Mouse (Mus musculus) ES-Bruce4 (cell line): ENCODE data around the gene Utp11. TPM values are rescaled to one million over a fixed set of nuclear protein-coding genes. Genes with fewer than 3 reads are reported as not detected.
"Not testable (repeated sequence)": the region's sequence is repeated elsewhere in the genome, so short reads cannot be mapped to it uniquely, and the experiment has no call there.

Experiments used
- H3K27ac ChIP-seq: 2 replicates; pipeline ENCODE4 v1.5.1; 2012; ENCODE audit warnings: low read length, inconsistent platforms; ENCODE audit not compliant: insufficient read depth
- H3K27me3 ChIP-seq: 2 replicates; pipeline ENCODE4 v1.6.1; 2012; ENCODE audit warnings: mild to moderate bottlenecking, low read length, inconsistent platforms; ENCODE audit not compliant: control insufficient read depth, poor library complexity, insufficient read depth, severe bottlenecking
- H3K36me3 ChIP-seq: 2 replicates; pipeline ENCODE4 v1.6.1; 2012; ENCODE audit warnings: inconsistent platforms, mild to moderate bottlenecking, low read length, moderate library complexity; ENCODE audit not compliant: control insufficient read depth, poor library complexity, insufficient read depth, severe bottlenecking
- H3K4me1 ChIP-seq: one replicate; pipeline ENCODE4 v1.8.1; 2011; ENCODE audit warnings: low read length; ENCODE audit not compliant: control insufficient read depth, insufficient read depth
- H3K4me3 ChIP-seq: 2 replicates; pipeline ENCODE4 v1.5.1; 2011; ENCODE audit warnings: low read depth, mild to moderate bottlenecking, low read length
- H3K9ac ChIP-seq: 2 replicates; pipeline ENCODE4 v1.6.1; 2012; ENCODE audit warnings: low read depth, mild to moderate bottlenecking, inconsistent platforms; ENCODE audit not compliant: poor library complexity, severe bottlenecking
- H3K9me3 ChIP-seq: replicated peaks from 2 replicates; pipeline ENCODE4 v1.6.1; 2012; ENCODE audit warnings: mild to moderate bottlenecking, low read length, inconsistent platforms; ENCODE audit not compliant: control insufficient read depth, poor library complexity, insufficient read depth, severe bottlenecking
- CTCF ChIP-seq: IDR thresholded peaks from one replicate; pipeline ENCODE4 v1.8.1; 2011; ENCODE audit warnings: low read depth, low read length
- EP300 ChIP-seq: IDR thresholded peaks from 2 replicates; pipeline ENCODE4 v1.6.1; 2011; ENCODE audit warnings: low read depth, low read length; ENCODE audit not compliant: insufficient read depth
- POLR2A ChIP-seq: IDR thresholded peaks from one replicate; pipeline ENCODE4 v1.8.1; 2011; ENCODE audit warnings: low read length; ENCODE audit not compliant: insufficient read depth
- polyA plus RNA-seq: library from polyadenylated mRNA; stranded (reverse); fragments of >200 nt; gene quantifications from 2 replicates; pipeline ENCODE4 v1.2.4, GENCODE M21; 2011; ENCODE audit warnings: low read depth; ENCODE audit not compliant: missing spikeins, insufficient read depth, insufficient read length

Utp11 gene
- polyA plus RNA-seq, 1 experiment, result 56.9 TPM

DNA sequence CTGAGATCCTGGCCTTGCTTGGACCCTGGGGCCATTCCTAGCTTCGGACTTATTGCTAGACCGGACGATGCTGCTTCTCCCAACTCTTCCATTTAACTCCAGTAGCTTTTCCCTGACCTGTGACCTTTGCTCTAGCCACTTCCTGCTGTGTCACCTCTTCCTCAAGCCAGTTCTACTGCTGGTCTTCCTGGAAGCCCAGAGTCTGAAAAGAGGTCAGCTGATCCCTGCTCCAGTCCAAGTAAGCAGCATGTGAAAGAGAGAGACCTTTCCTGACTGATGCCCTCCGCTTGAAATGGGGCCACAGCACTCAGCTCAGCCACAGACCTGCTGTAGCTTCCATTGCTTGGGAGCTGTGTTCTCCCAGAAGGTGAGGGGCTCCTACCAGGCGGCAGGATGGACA is 44.1 kb upstream of the Utp11 start:
- H3K27ac ChIP-seq, result no peak overlapping the region
- no peak overlapping the region for H3K9ac ChIP-seq
- H3K36me3 ChIP-seq, result peaks cover 2% of the 10 kb centered on the region; the same call in 1 of the 2 replicates
- no peaks in the 10 kb centered on the region for H3K9me3 ChIP-seq
- no peaks in the 10 kb centered on the region for H3K27me3 ChIP-seq
- no peaks in the 10 kb centered on the region for H3K4me1 ChIP-seq
- TF ChIP-seq POLR2A (no peak), CTCF (no peak)
- no peak overlapping the region for H3K4me3 ChIP-seq

DNA sequence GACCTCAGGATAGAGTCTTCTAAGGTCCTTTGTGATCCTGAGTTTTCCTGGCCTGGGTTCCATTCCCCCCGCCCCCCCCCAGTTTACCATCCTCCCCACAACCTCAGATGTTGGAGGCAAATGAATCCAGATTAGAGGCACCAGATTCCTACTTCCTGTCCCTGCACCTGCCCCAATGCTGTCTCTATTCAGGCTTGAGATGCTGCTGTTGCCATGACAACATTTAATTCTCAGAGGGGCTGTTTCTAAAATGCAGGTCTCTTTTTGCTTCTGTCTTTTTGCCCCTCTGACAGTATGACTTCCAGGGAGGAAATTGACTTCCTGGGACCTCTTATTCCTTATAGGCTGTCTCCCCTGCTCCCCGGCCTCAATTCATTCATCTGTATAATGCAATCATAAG is 43.6 kb upstream of the Utp11 start:
- no peak overlapping the region for H3K4me3 ChIP-seq
- H3K9me3 ChIP-seq, result no peaks in the 10 kb centered on the region
- peaks cover 2% of the 10 kb centered on the region for H3K36me3 ChIP-seq
- no peaks in the 10 kb centered on the region for H3K4me1 ChIP-seq
- no peaks in the 10 kb centered on the region for H3K27me3 ChIP-seq
- TF ChIP-seq CTCF (no peak), EP300 (no peak)
- H3K9ac ChIP-seq, result no peak overlapping the region
- H3K27ac ChIP-seq, result no peak overlapping the region

- Histone ChIP-seq H3K27me3 (no peaks in the 10 kb centered on the region), H3K27ac (no peak overlapping the region), H3K4me3 (no peak overlapping the region), H3K4me1 (no peaks in the 10 kb centered on the region), H3K36me3 (peaks cover 79% of the 10 kb centered on the region), H3K9ac (no peak overlapping the region), H3K9me3 (no peaks in the 10 kb centered on the region)
- no peak for TF ChIP-seq POLR2A
- TF ChIP-seq CTCF, result no peak
- no peak for TF ChIP-seq EP300
Observed at GRCm38 (mm10) chr4:124726121-124726520, 32.7 kb upstream of the Utp11 start.

DNA sequence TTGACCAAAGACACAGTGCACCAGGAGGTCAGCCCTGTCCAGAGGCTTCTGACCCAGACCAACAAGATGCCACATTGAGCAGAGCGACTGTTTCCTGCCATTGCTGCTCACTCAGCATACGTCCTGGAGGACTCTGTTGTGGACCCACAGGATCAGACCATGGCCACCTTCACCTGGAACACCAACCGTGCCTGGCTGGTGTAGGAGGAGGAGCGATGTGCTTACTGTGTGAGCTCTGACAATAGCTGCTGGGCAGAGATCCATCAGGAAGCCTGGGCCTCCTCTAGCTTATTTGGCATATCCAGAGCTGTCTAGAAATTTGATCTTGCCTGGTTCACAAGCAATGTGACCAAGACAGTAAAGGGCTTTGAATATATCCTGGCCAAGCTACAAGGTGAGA is 25.7 kb upstream of the Utp11 start:
- Histone ChIP-seq H3K27me3 (no peaks in the 10 kb centered on the region), H3K4me3 (no peak overlapping the region), H3K4me1 (no peaks in the 10 kb centered on the region), H3K9me3 (no peaks in the 10 kb centered on the region), H3K36me3 (peaks cover 63% of the 10 kb centered on the region), H3K27ac (no peak overlapping the region), H3K9ac (no peak overlapping the region)
- TF ChIP-seq CTCF, result no peak
- no peak for TF ChIP-seq EP300
- no peak for TF ChIP-seq POLR2A

GRCm38 (mm10) chr4:124714545-124715481 is 21.4 kb upstream of the Utp11 start, which contains the start of gene Sf3a3:
Gene Sf3a3, plus strand, starts transcription at chr4:124714776.
- peaks cover 29% of the 10 kb centered on the region for H3K36me3 ChIP-seq
- no peaks in the 10 kb centered on the region for H3K27me3 ChIP-seq
- peak within 1 kb of the TSS; percentile 83 for H3K9ac ChIP-seq
- TF ChIP-seq POLR2A (peak; percentile 46), EP300 (peak; percentile 77), CTCF (peak; percentile 74)
- no peaks in the 10 kb centered on the region for H3K9me3 ChIP-seq
- no peaks in the 10 kb centered on the region for H3K4me1 ChIP-seq
- H3K4me3 ChIP-seq, result peak within 1 kb of the TSS; percentile 92
- peak within 1 kb of the TSS; percentile 85 for H3K27ac ChIP-seq

DNA sequence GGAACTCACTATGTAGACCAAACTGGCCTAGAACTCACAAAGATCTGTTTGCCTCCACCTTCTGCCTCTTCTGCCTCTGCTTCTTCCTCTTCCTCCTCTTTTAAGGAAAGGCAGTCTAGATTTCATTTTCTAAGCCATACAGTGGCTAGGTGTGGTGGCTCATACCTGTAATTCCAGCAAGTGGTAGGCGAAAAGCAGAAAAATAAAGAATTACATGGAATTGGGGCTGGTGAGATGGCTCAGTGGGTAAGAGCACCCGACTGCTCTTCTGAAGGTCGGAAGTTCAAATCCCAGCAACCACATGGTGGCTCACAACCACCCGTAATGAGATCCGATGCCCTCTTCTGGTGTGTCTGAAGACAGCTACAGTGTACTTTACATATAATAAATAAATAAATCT is 20.4 kb upstream of the Utp11 start:
- Histone ChIP-seq H3K36me3 (peaks cover 20% of the 10 kb centered on the region), H3K27ac (peak overlapping the region; percentile 45), H3K9ac (0 out of 2 replicates have a peak overlapping the region, but pooled peaks have one; percentile 50)
- not testable (repeated sequence) for H3K9me3 ChIP-seq, H3K4me1 ChIP-seq, H3K4me3 ChIP-seq, H3K27me3 ChIP-seq
